37 mouse cellular contexts compared by ENCODE assay signal in genomic region chr14:62481381-62481780, GRCm38 (mm10). TPM values are rescaled to one million over a fixed set of nuclear protein-coding genes. Genes with fewer than 3 reads are reported as not detected.
A peak's percentile ranks its signal among the peaks of the same experiment; 100 is the strongest.
DNase-seq lines count a peak whose midpoint lies in the region; ATAC-seq lines count a peak whose summit lies in the region.
"Had no signal": no experiment of that assay in that cellular context is flagged by ENCODE, and none has a peak within 500 bp of the region (broad histone marks: within the 10 kb centered on the region; RNA-seq: fewer than 3 reads in every experiment).

No protein-coding gene starts in this region.

- H3K27me3 ChIP-seq in limb, embryonic 11.5 days (ENCODE audit: control insufficient read depth, insufficient read depth, low read length), result no peaks in the 10 kb centered on the region
- H3K27me3 ChIP-seq in limb, embryonic 10.5 days (ENCODE audit: low read depth, poor library complexity, severe bottlenecking), result 0 out of 2 replicates have a peak, but pooled peaks cover 5% of the 10 kb centered on the region
- H3K27me3 ChIP-seq: forebrain, embryonic 13.5 days; hindbrain, embryonic 15.5 days; kidney, embryonic 15.5 days; midbrain, embryonic 13.5 days; neural tube, embryonic 13.5 days had no signal

- no peak overlapping the region for H3K4me3 ChIP-seq in limb, embryonic 11.5 days (ENCODE audit: low read depth, low read length)
- no peak overlapping the region for H3K4me3 ChIP-seq in limb, embryonic 10.5 days
- H3K4me3 ChIP-seq: forebrain, embryonic 13.5 days; gastrocnemius, adult 2 months; heart, adult 2 months; heart, embryonic 13.5 days; hindbrain, embryonic 15.5 days; kidney, embryonic 15.5 days; layer of hippocampus, adult 2 months; limb, embryonic 12.5 days; midbrain, embryonic 13.5 days; neural tube, embryonic 13.5 days had no signal

- no peak overlapping the region for H3K9ac ChIP-seq in limb, embryonic 11.5 days (ENCODE audit: low read length)
- H3K9ac ChIP-seq: forebrain, embryonic 13.5 days; heart, embryonic 13.5 days; hindbrain, embryonic 15.5 days; kidney, embryonic 15.5 days; limb, embryonic 12.5 days; liver, postnatal 0 days; midbrain, embryonic 13.5 days; neural tube, embryonic 13.5 days had no signal

- H3K27ac ChIP-seq in limb, embryonic 11.5 days (replicated peaks; ENCODE audit: low read depth, low read length), result no peak overlapping the region
- H3K27ac ChIP-seq in limb, embryonic 10.5 days, result no peak overlapping the region
- H3K27ac ChIP-seq: forebrain, embryonic 13.5 days; gastrocnemius, adult 2 months; heart, adult 2 months; heart, embryonic 13.5 days; hindbrain, embryonic 15.5 days; kidney, embryonic 15.5 days; layer of hippocampus, adult 2 months; limb, embryonic 12.5 days; macrophage; midbrain, embryonic 13.5 days; neural tube, embryonic 13.5 days had no signal

- H3K9me3 ChIP-seq in limb, embryonic 11.5 days (ENCODE audit: control insufficient read depth, low read length), result no peaks in the 10 kb centered on the region
- H3K9me3 ChIP-seq in limb, embryonic 10.5 days (replicated peaks), result no peaks in the 10 kb centered on the region
- H3K9me3 ChIP-seq: forebrain, embryonic 13.5 days; heart, embryonic 13.5 days; hindbrain, embryonic 15.5 days; kidney, embryonic 15.5 days; limb, embryonic 12.5 days; midbrain, embryonic 13.5 days; neural tube, embryonic 13.5 days had no signal

- intact Hi-C loops in gastrocnemius, postnatal 14 days (cut with DNase I; ENCODE audit: low total_unique reads), result no loop called here

- no peak for ATAC-seq in limb, embryonic 11.5 days (ENCODE audit: insufficient number of reproducible peaks, low FRiP score, low TSS enrichment, low read depth)
- ATAC-seq: CD4-positive, CD25-positive, alpha-beta regulatory T cell, adult 4 months; forebrain, embryonic 13.5 days; inflammation-experienced regulatory T-cells, adult 6 months; liver, postnatal 0 days; lung, postnatal 0 days; midbrain, embryonic 13.5 days; Patski had no signal

- no peak overlapping the region for H3K4me2 ChIP-seq in limb, embryonic 11.5 days (ENCODE audit: low read depth, severe bottlenecking)
- H3K4me2 ChIP-seq: forebrain, embryonic 13.5 days; heart, embryonic 13.5 days; hindbrain, embryonic 15.5 days; kidney, embryonic 15.5 days; limb, embryonic 12.5 days; liver, embryonic 11.5 days; midbrain, embryonic 13.5 days; neural tube, embryonic 13.5 days had no signal

- no peaks in the 10 kb centered on the region for H3K36me3 ChIP-seq in limb, embryonic 11.5 days (ENCODE audit: control insufficient read depth, insufficient read depth, low read length)
- H3K36me3 ChIP-seq in limb, embryonic 10.5 days, result no peaks in the 10 kb centered on the region
- H3K36me3 ChIP-seq: heart, embryonic 13.5 days; hindbrain, embryonic 15.5 days; kidney, embryonic 15.5 days; limb, embryonic 12.5 days; midbrain, embryonic 13.5 days; neural tube, embryonic 13.5 days had no signal

- DNase-seq in limb, embryonic 11.5 days (ENCODE audit: low spot score), result peak; percentile 25
- no peak for DNase-seq in limb, embryonic 10.5 days (ENCODE audit: low spot score)
- DNase-seq in NIH3T3 (ENCODE audit: low read depth), result peak; percentile 50
- DNase-seq in embryo, embryonic 11.5 days (ENCODE audit: low read depth, low spot score), result peak; percentile 14
- no peak for DNase-seq in gastrocnemius, postnatal 14 days
- DNase-seq in frontal cortex, postnatal 14 days (ENCODE audit: low spot score in 2 of 2), result no peak
- no peak for DNase-seq in left cerebral cortex, adult 8-10 months (ENCODE audit: low spot score in 2 of 2)
- DNase-seq: adrenal gland, postnatal 25 days; cerebellum, adult 18-20 months; cerebellum, postnatal 10 days; gastrocnemius, adult 2 months; heart, adult 2 months; heart, postnatal 10 days; kidney, adult 18-20 months; kidney, postnatal 36 days; liver, postnatal 0 days; right cerebral cortex, postnatal 4 days; thymus, adult 2 months; thymus, postnatal 4 days had no signal

- 45% methylated on average over 8 of the region's 8 CpGs for WGBS in limb, embryonic 11.5 days
- WGBS in limb, embryonic 10.5 days, result 48% methylated on average over 8 of the region's 8 CpGs

- H3K4me1 ChIP-seq in limb, embryonic 11.5 days (ENCODE audit: control insufficient read depth, insufficient read depth, low read length), result no peaks in the 10 kb centered on the region
- H3K4me1 ChIP-seq in limb, embryonic 10.5 days, result no peaks in the 10 kb centered on the region
- H3K4me1 ChIP-seq: heart, embryonic 13.5 days; kidney, embryonic 15.5 days; limb, embryonic 12.5 days had no signal

RNA-seq across cellular contexts. Expression of gene Gucy1b2, which starts 25.3 kb away (rescaled TPM):
- polyA plus RNA-seq in limb, embryonic 11.5 days (2014; fragmentation: Nextera tagmentation; extraction: Ambion mirVana), result 0.05 and 0.20 TPM in 2 replicates
- polyA plus RNA-seq in limb, embryonic 10.5 days (2016; fragmentation: Nextera tagmentation; extraction: Ambion mirVana), result 0.05 and 0.21 TPM in 2 replicates
- not detected for total RNA-seq in gastrocnemius, postnatal 14 days (2021)
- under 1 TPM in 3 of 4 experiments, not detected in 1; 0.11 to 0.28 (median 0.19) TPM for total RNA-seq in left cerebral cortex, adult 8-10 months (2022)
- total RNA-seq: common myeloid progenitor, adult 5-6 weeks; ES-E14; gastrocnemius, adult 2 months; heart, postnatal 10 days; hematopoietic stem cell, adult 5-6 weeks; megakaryocyte-erythroid progenitor cell, adult 5-6 weeks had no signal
- polyA plus RNA-seq: CD4-positive, CD25-positive, alpha-beta regulatory T cell, adult 4 months; inflammation-experienced regulatory T-cells, adult 6 months; kidney, embryonic 15.5 days; liver, postnatal 0 days; macrophage had no signal

Comparison
In these comparisons a context has a peak if more than half of its experiments do, and no peak if none do; other contexts are left out.
1. DNase-seq: peak in limb, embryonic 11.5 days (single experiment), NIH3T3 (single experiment) and embryo, embryonic 11.5 days (single experiment); none in limb, embryonic 10.5 days (single experiment), gastrocnemius, postnatal 14 days (single experiment), frontal cortex, postnatal 14 days (0 of 2) and left cerebral cortex, adult 8-10 months (0 of 2).